Mouse (Mus musculus): Measurements from ENCODE around the gene Hip1r.

DNA sequence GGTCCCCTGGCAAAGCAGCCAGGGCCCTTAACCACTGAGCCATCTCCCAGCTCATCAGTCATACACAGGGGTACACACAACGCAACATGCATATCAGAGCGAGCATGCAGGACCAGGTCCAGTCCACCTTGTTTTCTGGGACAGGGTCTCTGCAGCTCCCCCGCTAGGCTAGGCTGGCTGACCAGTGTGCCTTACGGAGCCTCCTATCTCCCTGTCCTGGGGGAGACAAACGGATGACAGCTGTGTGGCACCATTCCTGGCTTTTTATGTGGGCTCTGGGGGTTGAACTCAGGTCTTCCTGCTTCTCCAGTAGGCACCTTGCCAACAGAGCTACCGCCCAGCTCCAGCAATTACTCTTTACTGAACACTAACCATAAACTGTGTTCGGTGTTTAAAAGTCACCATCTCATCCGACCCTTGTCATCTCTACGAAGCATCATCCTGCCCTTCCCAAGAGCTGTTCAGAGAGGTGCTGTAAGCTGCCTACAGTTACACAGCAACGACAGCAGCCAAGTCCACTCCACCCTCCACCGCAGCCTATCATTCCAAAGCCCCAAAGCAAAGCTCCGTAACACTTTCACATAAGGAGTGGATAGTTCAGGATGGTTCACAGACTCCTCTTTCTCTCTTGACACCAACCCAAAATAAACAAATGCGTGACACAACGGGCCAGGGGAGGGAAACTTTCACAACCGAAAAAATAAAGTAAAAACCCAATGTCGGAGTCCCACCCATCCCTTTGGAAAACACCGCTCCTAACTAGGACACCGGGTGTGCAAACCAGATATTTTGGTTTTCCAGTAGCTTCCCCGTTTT, 56.0 kb downstream of the Hip1r start:
- TF ChIP-seq GATA1 (IDR thresholded peaks at IDR 0.05; ENCODE audit: low read depth, low read length) (no peak), CTCF (IDR thresholded peaks at IDR 0.05 in 2 of 3, conservative IDR thresholded peaks at IDR 0.05 in 1 of 3; ENCODE audit: control insufficient read depth in 1 of 3, insufficient read depth in 1 of 3, low read depth in 2 of 3, low read length in 3 of 3, poor library complexity in 1 of 3, severe bottlenecking in 1 of 3) (no peak), POLR2A (IDR thresholded peaks at IDR 0.05; ENCODE audit: control insufficient read depth in 1 of 2, insufficient read depth in 1 of 2, low read depth in 1 of 2, low read length in 2 of 2, poor library complexity in 1 of 2) (no peak)

Measured in MEL (cell line).